Mouse (Mus musculus): Measurements from ENCODE around the gene Rad51d. TPM values are rescaled to one million over a fixed set of nuclear protein-coding genes. Genes with fewer than 3 reads are reported as not detected.
"Not testable (repeated sequence)": the region's sequence is repeated elsewhere in the genome, so short reads cannot be mapped to it uniquely, and the experiment has no call there.

Gene Rad51d
- total RNA-seq, 2 experiments from 2014 or later: 10.6 to 15.6 TPM

- ATAC-seq (replicated peaks; ENCODE audit: poor library complexity): no peak
Measured at GRCm38 (mm10) chr11:82857307-82857848, 33.0 kb downstream of the Rad51d start.

GRCm38 (mm10) chr11:82856032-82856431 is 34.4 kb downstream of the Rad51d start:
- no peak for ATAC-seq (replicated peaks; ENCODE audit: poor library complexity)

- peak; percentile 94 for ATAC-seq (replicated peaks; ENCODE audit: poor library complexity)
Measured at GRCm38 (mm10) chr11:82855327-82855973, 35.0 kb downstream of the Rad51d start.

- ATAC-seq (replicated peaks; ENCODE audit: poor library complexity): no peak
Measured at GRCm38 (mm10) chr11:82854111-82854510, 36.3 kb downstream of the Rad51d start.

- no peak for ATAC-seq (replicated peaks; ENCODE audit: poor library complexity)
Measured at GRCm38 (mm10) chr11:82852958-82853357, 37.5 kb downstream of the Rad51d start.

- ATAC-seq (replicated peaks; ENCODE audit: poor library complexity): no peak
Measured at GRCm38 (mm10) chr11:82852540-82852939, 37.9 kb downstream of the Rad51d start.

- no peak for ATAC-seq (replicated peaks; ENCODE audit: poor library complexity)
Measured at GRCm38 (mm10) chr11:82852115-82852514, 38.3 kb downstream of the Rad51d start.

- no peak for ATAC-seq (replicated peaks; ENCODE audit: poor library complexity)
Measured at GRCm38 (mm10) chr11:82850259-82850658, 40.2 kb downstream of the Rad51d start.

- ATAC-seq (replicated peaks; ENCODE audit: poor library complexity): peak; percentile 76
Measured at GRCm38 (mm10) chr11:82847571-82848000, 42.8 kb downstream of the Rad51d start.

- ATAC-seq (replicated peaks; ENCODE audit: poor library complexity): no peak
Measured at GRCm38 (mm10) chr11:82846938-82847337, 43.5 kb downstream of the Rad51d start.

- peak; percentile 43 for ATAC-seq (replicated peaks; ENCODE audit: poor library complexity)
Measured at GRCm38 (mm10) chr11:82846079-82846436, 44.4 kb downstream of the Rad51d start.

GRCm38 (mm10) chr11:82845415-82846078 is 44.9 kb downstream of the Rad51d start:
- peak; percentile 72 for ATAC-seq (replicated peaks; ENCODE audit: poor library complexity)

- no peak for ATAC-seq (replicated peaks; ENCODE audit: poor library complexity)
Measured at GRCm38 (mm10) chr11:82844771-82845414, 45.5 kb downstream of the Rad51d start.

GRCm38 (mm10) chr11:82838511-82838910 is 51.9 kb downstream of the Rad51d start:
- no peak for ATAC-seq (replicated peaks; ENCODE audit: poor library complexity)

GRCm38 (mm10) chr11:82837848-82838247 is 52.6 kb downstream of the Rad51d start:
- no peak for ATAC-seq (replicated peaks; ENCODE audit: poor library complexity)

GRCm38 (mm10) chr11:82837192-82837591 is 53.2 kb downstream of the Rad51d start:
- ATAC-seq (replicated peaks; ENCODE audit: poor library complexity): no peak

GRCm38 (mm10) chr11:82835616-82836432 is 54.6 kb downstream of the Rad51d start:
- no peak for ATAC-seq (replicated peaks; ENCODE audit: poor library complexity)

- ATAC-seq (replicated peaks; ENCODE audit: poor library complexity): peak; percentile 59
Measured at GRCm38 (mm10) chr11:82834359-82834758, 56.1 kb downstream of the Rad51d start.

- ATAC-seq (replicated peaks; ENCODE audit: poor library complexity): peak; percentile 80
Measured at GRCm38 (mm10) chr11:82833929-82834328, 56.5 kb downstream of the Rad51d start.

GRCm38 (mm10) chr11:82832402-82832801 is 58.0 kb downstream of the Rad51d start:
- ATAC-seq (replicated peaks; ENCODE audit: poor library complexity): not testable (repeated sequence)

All from megakaryocyte progenitor cell, adult 5-6 weeks (primary cell).